Mouse (Mus musculus) liver, embryonic 14.5 days (tissue): ENCODE data around the gene Il1r1.

ENCODE experiments used
- CTCF ChIP-seq: IDR thresholded peaks from 2 replicates; pipeline ENCODE4 v1.5.1; 2016; ENCODE audit warnings: antibody characterized with exemption, low read depth, control low read depth
- EP300 ChIP-seq: IDR thresholded peaks from 2 replicates; pipeline ENCODE4 v1.6.1; 2016; ENCODE audit warnings: antibody characterized with exemption, low read depth

DNA sequence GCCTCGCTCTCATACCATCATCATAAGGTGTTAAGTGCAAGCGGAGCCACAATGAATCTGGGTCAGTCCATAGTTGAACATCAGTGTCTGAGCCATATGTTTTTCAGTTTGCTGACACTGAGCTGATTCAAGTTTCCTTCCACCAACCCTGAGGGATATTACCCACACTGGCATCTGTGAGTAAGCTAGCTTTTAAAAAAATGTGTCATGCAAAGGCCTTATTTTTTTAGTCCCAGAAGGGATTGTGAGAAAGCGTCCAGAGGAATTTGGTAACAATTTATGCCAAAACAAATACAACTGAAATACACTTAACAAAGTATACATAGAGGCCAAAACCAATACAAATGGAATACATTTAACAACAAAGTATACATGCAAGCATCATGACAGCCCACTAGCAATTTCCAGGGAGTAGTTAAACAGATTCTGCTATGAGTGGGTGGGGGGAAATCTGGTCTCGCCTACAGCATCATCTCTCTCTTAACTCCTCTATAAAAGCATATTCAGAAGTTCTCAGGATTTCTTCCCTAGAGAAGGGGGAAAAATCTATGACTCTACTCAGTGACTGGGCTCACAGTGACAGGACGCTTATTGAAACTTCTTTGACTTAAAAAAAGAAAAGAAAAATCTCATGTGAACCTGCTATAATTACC, 10.8 kb downstream of the Il1r1 start:
- TF ChIP-seq CTCF, result no peak
- TF ChIP-seq EP300, result no peak
